Mouse (Mus musculus): ENCODE results near the gene Vpreb1. TPM values are rescaled to one million over a fixed set of nuclear protein-coding genes. Genes with fewer than 3 reads are reported as not detected.

The Vpreb1 gene
- polyA plus RNA-seq (2015; fragmentation: Nextera tagmentation; extraction: Ambion mirVana): 0.52 and 0.58 TPM in 2 replicates

GRCm38 (mm10) chr16:16870617-16871331 lies at the start of gene Vpreb1, which contains the start of gene Top3b:
Vpreb1 (minus strand) TSS chr16:16870843.
Top3b (plus strand) TSS chr16:16870736.

DNA sequence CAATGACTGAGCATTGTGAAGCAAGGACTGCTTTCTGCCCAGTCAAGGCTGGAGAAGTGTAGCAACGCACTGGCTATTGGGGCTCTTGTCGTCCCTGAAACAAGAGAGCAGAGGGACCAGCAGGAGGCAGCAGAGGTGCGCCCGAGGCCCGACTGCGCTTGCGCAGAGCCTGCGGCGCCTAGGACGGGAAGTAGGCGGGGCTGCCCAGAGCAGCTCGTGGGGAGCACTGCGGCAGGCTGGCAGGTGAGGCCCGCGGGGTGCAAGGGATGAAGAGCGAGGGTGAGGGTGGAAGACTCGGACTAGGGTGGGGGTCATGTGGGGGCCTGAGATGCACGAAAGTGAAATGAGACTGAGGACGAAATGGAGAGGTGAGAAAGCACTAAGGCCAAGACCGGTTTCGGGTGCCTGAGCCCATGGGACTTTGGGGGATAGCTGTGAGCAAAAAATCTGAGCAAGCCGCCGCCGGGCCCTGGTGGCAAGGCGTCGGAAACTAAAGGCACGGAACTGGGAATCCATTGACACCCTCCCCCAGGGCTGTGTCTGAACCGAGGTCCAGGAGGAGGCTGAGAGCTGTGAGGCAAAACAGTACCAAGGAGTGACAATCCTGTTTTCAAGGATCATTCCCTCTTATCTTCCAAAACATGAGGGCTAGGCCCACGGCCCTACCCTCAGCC lies 25.9 kb upstream of the Vpreb1 start, which contains the start of gene Ppm1f:
Gene Ppm1f, plus strand, starts transcription at position 88 of the 674 bp plus-strand sequence.

GRCm38 (mm10) chr16:16863978-16864377 lies 6.7 kb downstream of the Vpreb1 start, which contains the start of gene Igll1:
Igll1 (minus strand) TSS chr16:16863985.

GRCm38 (mm10) chr16:16828757-16829615 lies 41.7 kb downstream of the Vpreb1 start, which contains the start of gene Spag6l:
Spag6l (minus strand) TSS chr16:16829456.

Other genes with a start within 250 kb of the Vpreb1 start
- not detected in 2 replicates for gene Olfr19, start 194.4 kb downstream of the Vpreb1 start, polyA plus RNA-seq (2015; fragmentation: Nextera tagmentation; extraction: Ambion mirVana)
- gene Spag6l, start 41.4 kb downstream of the Vpreb1 start, polyA plus RNA-seq (2015; fragmentation: Nextera tagmentation; extraction: Ambion mirVana): 13.4 and 15.8 TPM in 2 replicates
- 0.36 TPM in 1 of 2 replicates, not detected in the other for gene Igll1, start 6.9 kb downstream of the Vpreb1 start, polyA plus RNA-seq (2015; fragmentation: Nextera tagmentation; extraction: Ambion mirVana)
- 56.2 and 56.3 TPM in 2 replicates for gene Top3b, start 107 bp downstream of the Vpreb1 start, polyA plus RNA-seq (2015; fragmentation: Nextera tagmentation; extraction: Ambion mirVana)
- 14.9 and 16.7 TPM in 2 replicates for gene Ppm1f, start 25.6 kb upstream of the Vpreb1 start, polyA plus RNA-seq (2015; fragmentation: Nextera tagmentation; extraction: Ambion mirVana)
- gene Mapk1, start 112.5 kb upstream of the Vpreb1 start, polyA plus RNA-seq (2015; fragmentation: Nextera tagmentation; extraction: Ambion mirVana): 194 and 219 TPM in 2 replicates
- gene Ypel1, start 198.9 kb upstream of the Vpreb1 start, polyA plus RNA-seq (2015; fragmentation: Nextera tagmentation; extraction: Ambion mirVana): 45.9 and 60.6 TPM in 2 replicates
- gene Ppil2, start 240.4 kb upstream of the Vpreb1 start, polyA plus RNA-seq (2015; fragmentation: Nextera tagmentation; extraction: Ambion mirVana): 97.5 and 103 TPM in 2 replicates

All from neural tube, postnatal 0 days (tissue).